Mouse (Mus musculus): ENCODE measurements around the gene Tor1b.

GRCm38 (mm10) chr2:30952457-30952823 lies 319 bp upstream of the Tor1b start:
- no peak for TF ChIP-seq ZNF384 (IDR thresholded peaks at IDR 0.05; ENCODE audit: low read depth, low read length)
- TF ChIP-seq CTCF (conservative IDR thresholded peaks at IDR 0.05 in 1 of 2, IDR thresholded peaks at IDR 0.05 in 1 of 2; ENCODE audit: low read depth in 2 of 2, low read length in 2 of 2), result no peak
